Mouse (Mus musculus) stomach, embryonic 14.5 days (tissue): ENCODE data around the gene Lcp1. TPM values are rescaled to one million over a fixed set of nuclear protein-coding genes. Genes with fewer than 3 reads are reported as not detected.
A peak's percentile ranks its signal among the peaks of the same experiment; 100 is the strongest.
"Not testable (repeated sequence)": the region's sequence is repeated elsewhere in the genome, so short reads cannot be mapped to it uniquely, and the experiment has no call there.

Experiments used
- ATAC-seq: fragments of 200-750 bp; cut with Nextera tagmentation; 2 replicates; pipeline ENCODE4 v1.8.0; 2017; ENCODE audit warnings: low read depth, moderate TSS enrichment; ENCODE audit not compliant: insufficient number of reproducible peaks, insufficient read depth, low FRiP score
- H3K27ac ChIP-seq: fragments of 300-500 bp; sonication (generic); 2 replicates; pipeline ENCODE4 v1.5.1; 2014; ENCODE audit warnings: mild to moderate bottlenecking, low read length, moderate library complexity, mixed read lengths
- H3K27me3 ChIP-seq: fragments of 300-500 bp; sonication (generic); 2 replicates; pipeline ENCODE4 v1.6.1; 2014; ENCODE audit warnings: low read length, control low read depth, mixed read lengths; ENCODE audit not compliant: control insufficient read depth, insufficient read depth
- H3K36me3 ChIP-seq: fragments of 300-500 bp; sonication (generic); 2 replicates; pipeline ENCODE4 v1.6.1; 2014; ENCODE audit warnings: mild to moderate bottlenecking, control low read depth, low read length, moderate library complexity, mixed read lengths; ENCODE audit not compliant: control insufficient read depth, insufficient read depth
- H3K4me1 ChIP-seq: fragments of 300-500 bp; sonication (generic); 2 replicates; pipeline ENCODE4 v1.6.1; 2014; ENCODE audit warnings: low read length, control low read depth, mixed read lengths; ENCODE audit not compliant: control insufficient read depth, insufficient read depth
- H3K4me2 ChIP-seq: fragments of 300-500 bp; sonication (generic); replicated peaks from 2 replicates; pipeline ENCODE4 v1.6.1; 2014; ENCODE audit warnings: low read depth, low read length, control low read depth
- H3K4me3 ChIP-seq: fragments of 300-500 bp; sonication (generic); 2 replicates; pipeline ENCODE4 v1.5.1; 2014; ENCODE audit warnings: low read depth, low read length, control low read depth
- H3K9ac ChIP-seq: fragments of 300-500 bp; sonication (generic); replicated peaks from 2 replicates; pipeline ENCODE4 v1.6.1; 2014; ENCODE audit warnings: low read depth, mild to moderate bottlenecking, control low read depth, low read length, moderate library complexity, mixed read lengths
- H3K9me3 ChIP-seq: fragments of 300-500 bp; sonication (generic); 2 replicates; pipeline ENCODE4 v1.6.1; 2016; ENCODE audit warnings: low read depth, low read length, control low read depth; ENCODE audit not compliant: control insufficient read depth
- WGBS: fragments of 180-500 bp; shearing (Covaris S2); extraction: QIAGEN DNeasy Blood & Tissue Kit; methylation state at CpG from one replicate; pipeline ENCODE4 v1.1.7; 2014; 5-methylcytosine and 5-hydroxymethylcytosine counted together
- polyA plus RNA-seq: library from polyadenylated mRNA; unstranded; fragments of >200 nt; fragmentation: Nextera tagmentation; extraction: Ambion mirVana; gene quantifications from 2 replicates; pipeline ENCODE4 v1.2.1, GENCODE M21; 2014

Gene Lcp1
- 47.0 and 59.7 TPM in 2 replicates for polyA plus RNA-seq

DNA sequence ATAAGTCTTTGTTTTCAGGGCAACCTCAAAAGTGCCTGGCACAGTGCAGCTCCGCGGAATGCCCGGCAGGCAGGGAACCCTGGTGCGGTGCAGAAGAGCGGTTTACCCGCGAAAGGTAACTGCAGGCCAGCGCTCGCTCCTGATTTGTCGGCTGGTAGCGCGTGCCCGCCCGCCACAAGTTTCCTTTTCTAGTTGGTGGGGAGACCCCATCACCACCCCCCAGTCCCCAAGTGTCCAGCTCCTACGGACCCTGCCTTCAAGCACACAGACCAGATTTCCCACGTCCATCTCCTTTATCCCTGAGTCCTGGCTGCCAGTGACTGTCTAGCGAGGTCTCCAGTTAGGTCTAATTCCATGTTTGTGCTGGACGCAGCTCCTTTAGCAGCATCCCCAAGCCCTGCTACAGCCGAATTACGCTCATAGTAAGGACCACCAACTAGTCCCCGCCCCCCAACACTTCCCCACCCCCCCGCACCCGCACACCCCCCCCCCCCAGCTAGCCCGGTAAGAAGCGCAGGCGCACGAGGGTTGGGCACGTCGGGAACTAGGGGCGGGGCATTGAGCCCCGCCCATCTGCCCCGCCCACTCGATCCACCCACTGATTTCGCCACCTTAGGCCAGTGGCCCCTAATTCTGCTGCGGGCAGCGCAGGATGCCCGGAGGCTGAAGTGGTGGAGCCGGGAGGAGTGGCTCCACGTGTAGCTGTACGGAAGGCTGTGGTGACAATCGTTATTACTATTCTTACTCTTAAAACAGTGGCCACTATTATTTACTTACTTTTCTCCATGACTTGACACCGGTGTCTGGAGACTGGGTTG lies at the start of gene Lcp1, which contains the start of gene Lrrc63:
Gene Lcp1 (plus strand): TSS at position 601 of the 818 bp plus-strand sequence.
Gene Lrrc63 (minus strand): TSS at position 381 of the 818 bp plus-strand sequence.
- Histone ChIP-seq H3K4me3 (peak within 1 kb of the TSS; percentile 56), H3K27ac (no peak within 1 kb of the TSS), H3K27me3 (no peaks in the 10 kb centered on the region), H3K36me3 (no peaks in the 10 kb centered on the region), H3K9ac (peak within 1 kb of the TSS; percentile 26; the same call in 1 of the 2 replicates), H3K4me2 (peak within 1 kb of the TSS; percentile 84), H3K4me1 (no peaks in the 10 kb centered on the region), H3K9me3 (no peaks in the 10 kb centered on the region)
- ATAC-seq: peak; percentile 94
- under 1% methylated on average over 42 of the region's 42 CpGs for WGBS

DNA sequence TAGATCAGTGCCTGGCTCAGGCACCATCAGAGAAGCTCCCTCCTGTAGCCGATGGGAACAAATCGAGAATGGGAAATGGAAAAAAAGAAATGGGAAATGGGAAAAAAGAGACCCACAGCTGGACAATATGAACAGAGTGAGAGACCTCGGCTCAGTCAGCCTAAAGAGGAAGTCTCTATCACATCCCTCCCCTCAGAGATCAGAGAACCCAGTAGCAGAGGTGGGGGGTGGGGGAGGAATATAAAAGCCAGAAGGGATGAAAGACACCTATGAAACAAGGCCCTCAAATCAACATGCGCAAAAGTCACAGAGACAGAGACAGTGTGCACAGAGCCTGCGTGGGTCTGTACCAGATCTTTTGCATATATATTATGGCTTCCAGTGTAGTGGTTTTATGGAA lies 27.9 kb upstream of the Lcp1 start:
- Histone ChIP-seq H3K4me2 (no peak overlapping the region), H3K4me3 (no peak overlapping the region), H3K27ac (no peak overlapping the region), H3K9ac (no peak overlapping the region), H3K4me1 (no peaks in the 10 kb centered on the region), H3K9me3 (no peaks in the 10 kb centered on the region), H3K36me3 (no peaks in the 10 kb centered on the region), H3K27me3 (no peaks in the 10 kb centered on the region)
- no peak for ATAC-seq
- WGBS: 93% methylated on average over 5 of the region's 5 CpGs

DNA sequence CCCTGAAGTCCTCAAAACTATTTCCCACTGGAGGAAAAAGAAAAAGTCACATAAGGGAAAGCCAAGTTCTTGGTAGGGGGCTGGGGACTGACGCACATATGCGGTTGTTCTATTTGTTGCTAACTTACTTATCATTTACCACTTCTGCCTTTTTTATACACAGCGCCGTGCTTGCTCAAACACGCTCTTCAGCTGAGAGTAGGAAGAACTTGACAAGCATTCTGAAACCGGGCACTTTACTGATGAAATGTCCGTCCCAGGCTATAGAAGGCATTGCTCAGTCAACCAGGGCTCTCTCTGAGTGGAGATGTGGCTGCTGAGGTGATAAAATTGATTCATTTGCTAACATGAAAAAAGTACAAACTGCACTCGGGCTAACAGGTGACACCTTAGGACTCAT lies 9.2 kb upstream of the Lcp1 start:
- Histone ChIP-seq H3K27me3 (no peaks in the 10 kb centered on the region), H3K9ac (no peak overlapping the region), H3K4me3 (no peak overlapping the region), H3K4me2 (no peak overlapping the region), H3K9me3 (no peaks in the 10 kb centered on the region), H3K27ac (no peak overlapping the region), H3K4me1 (no peaks in the 10 kb centered on the region), H3K36me3 (no peaks in the 10 kb centered on the region)
- 72% methylated on average over 8 of the region's 8 CpGs for WGBS
- no peak for ATAC-seq

DNA sequence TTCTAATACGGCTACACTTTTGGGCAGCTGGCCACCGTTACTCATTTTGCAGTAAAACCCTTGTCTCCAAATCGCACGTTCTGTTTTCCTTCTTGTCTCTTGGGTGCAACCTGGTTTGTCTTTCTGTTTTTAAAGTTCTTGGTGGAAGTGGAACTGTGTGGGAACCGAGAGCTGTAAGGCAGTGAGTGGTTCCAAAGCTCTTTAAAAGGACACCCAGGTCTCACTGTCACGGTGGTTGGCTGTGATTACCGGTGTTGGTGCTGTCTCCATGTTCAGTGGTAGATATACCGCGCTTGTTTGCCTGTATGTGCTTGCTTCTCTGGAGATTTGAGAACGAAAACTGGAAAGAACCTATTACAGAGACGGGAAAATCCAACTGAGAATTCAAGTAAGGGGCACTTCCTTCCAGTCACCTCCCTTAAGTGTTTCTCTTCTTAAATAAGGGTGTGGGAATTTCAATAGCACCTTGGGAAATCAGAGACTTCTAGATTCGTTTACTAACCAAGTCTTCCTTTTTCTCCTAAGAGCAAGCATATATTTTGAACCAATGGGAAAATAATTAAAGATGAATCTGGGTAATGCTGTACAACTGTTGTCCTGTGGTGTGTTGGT lies 529 bp downstream of the Lcp1 start:
- H3K4me1 ChIP-seq: no peaks in the 10 kb centered on the region
- H3K36me3 ChIP-seq: no peaks in the 10 kb centered on the region
- H3K27me3 ChIP-seq: no peaks in the 10 kb centered on the region
- H3K27ac ChIP-seq: no peak overlapping the region
- H3K9ac ChIP-seq: no peak overlapping the region; the same call in 1 of the 2 replicates
- WGBS: 5% methylated on average over 12 of the region's 12 CpGs
- H3K4me2 ChIP-seq: peak overlapping the region; percentile 84
- H3K9me3 ChIP-seq: no peaks in the 10 kb centered on the region
- H3K4me3 ChIP-seq: peak overlapping the region; percentile 56
- no peak for ATAC-seq

DNA sequence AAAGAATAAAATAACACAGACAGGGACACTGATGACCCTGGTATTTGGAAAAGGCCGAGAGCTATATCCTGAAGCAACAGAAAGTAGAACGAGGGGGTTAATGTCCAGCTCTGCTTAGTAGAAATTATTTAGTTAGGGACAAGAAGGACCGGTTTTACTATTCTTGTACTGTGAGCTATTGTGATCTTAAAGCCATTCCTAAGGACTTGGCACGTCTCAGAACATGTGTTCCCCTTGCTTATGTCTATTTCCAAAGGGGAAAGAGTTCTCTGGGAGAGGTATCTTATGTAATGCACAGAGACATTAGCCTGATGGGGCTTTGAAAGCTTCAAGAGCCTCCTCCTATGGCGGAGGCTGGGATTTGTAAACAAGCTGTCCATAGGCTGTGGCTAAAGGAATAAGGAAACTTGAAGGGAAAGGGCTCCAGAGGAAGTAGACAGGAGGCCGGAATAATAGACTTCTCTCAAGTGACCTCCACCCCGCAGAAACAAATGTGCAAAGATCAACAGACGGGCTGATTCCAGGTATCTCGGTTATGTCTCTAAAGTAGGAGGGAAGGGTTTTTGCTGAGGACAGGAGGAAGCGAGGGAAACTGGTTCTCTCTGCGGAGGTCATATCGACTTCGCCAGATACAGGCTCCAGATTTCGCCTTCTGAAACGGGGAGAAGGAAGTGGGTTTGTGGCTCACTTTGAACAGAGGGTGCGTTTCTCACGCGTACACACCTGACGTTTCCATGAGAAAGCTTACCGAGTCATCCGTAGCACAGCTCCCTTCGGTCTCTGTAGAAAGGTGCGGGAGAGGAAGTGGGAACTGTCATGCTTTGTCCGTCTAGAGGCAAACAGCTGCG lies 5.4 kb downstream of the Lcp1 start:
- Histone ChIP-seq H3K36me3 (no peaks in the 10 kb centered on the region), H3K9me3 (no peaks in the 10 kb centered on the region), H3K9ac (no peak overlapping the region), H3K4me1 (no peaks in the 10 kb centered on the region), H3K4me3 (peak overlapping the region; percentile 21), H3K27ac (peak overlapping the region; percentile 81), H3K4me2 (peak overlapping the region; percentile 32), H3K27me3 (no peaks in the 10 kb centered on the region)
- WGBS: 49% methylated on average over 25 of the region's 25 CpGs
- ATAC-seq: 0 out of 2 replicates have a peak, but pooled peaks have one; percentile 42

DNA sequence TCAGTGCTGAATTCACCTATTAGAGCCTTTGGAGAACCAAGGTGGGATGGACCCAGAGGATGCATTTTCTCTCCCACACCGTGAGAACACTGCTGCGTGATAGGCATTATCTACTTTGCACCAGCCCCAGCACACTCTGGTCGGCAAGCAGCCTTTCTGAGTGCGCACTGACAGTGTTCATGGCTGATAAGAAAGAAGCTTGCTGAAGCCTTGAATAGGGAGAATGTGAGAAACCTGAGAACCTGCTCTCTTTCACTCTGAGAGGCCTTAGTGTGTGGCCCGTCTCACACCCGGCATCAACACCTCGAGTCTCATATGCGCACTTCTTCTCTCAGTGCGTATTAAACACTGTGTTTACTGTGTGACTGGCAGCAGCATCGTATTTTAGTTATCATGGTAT lies 7.6 kb downstream of the Lcp1 start:
- H3K27me3 ChIP-seq: no peaks in the 10 kb centered on the region
- no peaks in the 10 kb centered on the region for H3K4me1 ChIP-seq
- WGBS: 63% methylated on average over 10 of the region's 10 CpGs
- H3K4me2 ChIP-seq: no peak overlapping the region
- no peak overlapping the region for H3K9ac ChIP-seq
- H3K27ac ChIP-seq: no peak overlapping the region
- H3K4me3 ChIP-seq: no peak overlapping the region
- no peaks in the 10 kb centered on the region for H3K9me3 ChIP-seq
- no peaks in the 10 kb centered on the region for H3K36me3 ChIP-seq
- ATAC-seq: peak; percentile 86; the same call in 1 of the 2 replicates

DNA sequence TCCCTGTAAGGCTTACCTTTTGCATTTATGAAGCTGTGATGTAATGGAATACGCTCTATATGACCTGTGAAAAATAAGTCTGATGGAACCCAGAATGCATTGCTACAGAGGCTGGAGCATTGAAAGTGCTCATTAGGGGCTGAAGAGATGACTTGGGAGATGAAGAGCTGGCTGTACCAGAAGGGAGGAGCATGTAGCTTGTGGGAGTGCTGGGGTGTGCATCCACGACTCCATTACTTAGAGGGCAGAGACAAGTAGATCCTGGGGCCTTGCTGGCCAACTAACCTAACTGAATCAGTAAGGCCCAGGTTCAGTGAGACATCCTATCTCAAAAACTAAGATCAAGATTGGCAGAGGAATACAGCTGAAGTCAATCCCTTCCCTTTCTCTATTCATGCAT lies 8.3 kb downstream of the Lcp1 start:
- Histone ChIP-seq H3K27ac (no peak overlapping the region), H3K4me2 (no peak overlapping the region), H3K27me3 (no peaks in the 10 kb centered on the region), H3K36me3 (no peaks in the 10 kb centered on the region), H3K4me1 (no peaks in the 10 kb centered on the region), H3K9ac (no peak overlapping the region), H3K9me3 (no peaks in the 10 kb centered on the region), H3K4me3 (no peak overlapping the region)
- WGBS: 77% methylated on average over 2 of the region's 2 CpGs
- ATAC-seq: no peak

DNA sequence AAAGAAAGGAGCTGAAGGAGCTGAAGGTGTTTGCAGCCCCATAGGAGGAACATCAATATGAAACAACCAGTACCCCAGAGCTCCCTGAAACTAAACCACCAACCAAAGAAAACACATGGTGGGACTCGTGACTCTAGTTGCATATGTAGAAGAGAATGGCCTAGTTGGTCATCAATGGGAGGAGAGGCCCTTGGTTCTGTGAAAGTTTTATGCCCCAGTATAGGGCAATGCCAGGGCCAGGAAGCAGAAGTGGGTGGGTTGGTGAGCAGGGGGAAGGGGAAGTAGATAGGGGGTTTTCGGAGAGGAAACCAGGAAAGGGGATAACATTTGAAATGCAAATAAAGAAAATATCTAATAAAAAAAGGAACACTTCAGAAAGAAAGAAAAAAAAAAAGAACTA lies 16.8 kb downstream of the Lcp1 start:
- ATAC-seq, H3K4me2 ChIP-seq, H3K4me1 ChIP-seq, H3K9me3 ChIP-seq, H3K9ac ChIP-seq, H3K27ac ChIP-seq, H3K27me3 ChIP-seq, H3K36me3 ChIP-seq, H3K4me3 ChIP-seq: not testable (repeated sequence)
- 87% methylated on average over 2 of the region's 2 CpGs for WGBS
